Mouse (Mus musculus) intestine, embryonic 14.5 days (tissue): Measurements from ENCODE around the gene Ctdsp2. TPM values are rescaled to one million over a fixed set of nuclear protein-coding genes. Genes with fewer than 3 reads are reported as not detected.
A peak's percentile ranks its signal among the peaks of the same experiment; 100 is the strongest.

Experiments
- ATAC-seq: fragments of 200-750 bp; cut with Nextera tagmentation; replicated peaks from 2 replicates; pipeline ENCODE4 v1.8.0; 2017; ENCODE audit warnings: low read depth, moderate number of reproducible peaks, moderate TSS enrichment, moderate library complexity; ENCODE audit not compliant: low FRiP score, low TSS enrichment
- DNase-seq: peaks from one replicate; pipeline ENCODE4 v3.0.0-alpha.2; 2018; ENCODE audit warnings: low spot score
- H3K27ac ChIP-seq: fragments of 300-500 bp; sonication (generic); 2 replicates; pipeline ENCODE4 v1.5.1; 2014; ENCODE audit warnings: low read depth, mild to moderate bottlenecking, control low read depth
- H3K27me3 ChIP-seq: fragments of 300-500 bp; sonication (generic); replicated peaks from 2 replicates; pipeline ENCODE4 v1.6.1; 2014; ENCODE audit warnings: low read length, control low read depth; ENCODE audit not compliant: control insufficient read depth, insufficient read depth
- H3K36me3 ChIP-seq: fragments of 300-500 bp; sonication (generic); 2 replicates; pipeline ENCODE4 v1.6.1; 2014; ENCODE audit warnings: low read length, control low read depth; ENCODE audit not compliant: control insufficient read depth, insufficient read depth
- H3K4me1 ChIP-seq: fragments of 300-500 bp; sonication (generic); replicated peaks from 2 replicates; pipeline ENCODE4 v1.6.1; 2014; ENCODE audit warnings: low read length, control low read depth, mixed read lengths; ENCODE audit not compliant: control insufficient read depth, insufficient read depth
- H3K4me2 ChIP-seq: fragments of 300-500 bp; sonication (generic); 2 replicates; pipeline ENCODE4 v1.6.1; 2014; ENCODE audit warnings: low read length
- H3K4me3 ChIP-seq: fragments of 300-500 bp; sonication (generic); 2 replicates; pipeline ENCODE4 v1.5.1; 2014; ENCODE audit warnings: low read depth, low read length, control low read depth, mixed read lengths
- H3K9ac ChIP-seq: fragments of 300-500 bp; sonication (generic); 2 replicates; pipeline ENCODE4 v1.6.1; 2014; ENCODE audit warnings: mild to moderate bottlenecking, low read length
- H3K9me3 ChIP-seq: fragments of 300-500 bp; sonication (generic); 2 replicates; pipeline ENCODE4 v1.6.1; 2016; ENCODE audit warnings: low read length, control low read depth; ENCODE audit not compliant: control insufficient read depth
- WGBS: fragments of 180-500 bp; shearing (Covaris S2); extraction: QIAGEN DNeasy Blood & Tissue Kit; methylation state at CpG from one replicate; pipeline ENCODE4 v1.1.7; 2014; 5-methylcytosine and 5-hydroxymethylcytosine counted together
- microRNA counts: library from miRNA; unstranded; fragments of <30 nt; microRNA quantifications from one replicate; lab custom pipeline; 2016
- microRNA-seq: library from miRNA; unstranded; fragments of <30 nt; microRNA quantifications from one replicate; pipeline ENCODE4, GENCODE M21; 2016
- polyA plus RNA-seq: library from polyadenylated mRNA; unstranded; fragments of >200 nt; fragmentation: Nextera tagmentation; extraction: Ambion mirVana; gene quantifications from 2 replicates; pipeline ENCODE4 v1.2.1, GENCODE M21; 2014

Gene Ctdsp2
- polyA plus RNA-seq, 1 experiment from 2014 or later: 101 TPM

- H3K4me3 ChIP-seq: peak overlapping the region; percentile 16
- DNase-seq (no peak), ATAC-seq (no peak)
- WGBS: 5% methylated on average over 35 of the region's 35 CpGs
- no peak overlapping the region for H3K27ac ChIP-seq
- no peaks in the 10 kb centered on the region for H3K4me1 ChIP-seq
- H3K27me3 ChIP-seq: peaks cover 51% of the 10 kb centered on the region
- peak overlapping the region; percentile 31 for H3K4me2 ChIP-seq
- H3K9ac ChIP-seq: no peak overlapping the region
- H3K9me3 ChIP-seq: no peaks in the 10 kb centered on the region
- peaks cover 16% of the 10 kb centered on the region; the same call in 1 of the 2 replicates for H3K36me3 ChIP-seq
Observed at GRCm38 (mm10) chr10:127048608-127049394, 70.3 kb downstream of the Ctdsp2 start.

MicroRNAs encoded within 50 kb of the gene (microRNA counts, 519-probe panel; counts per million panel counts)
- microRNA mmu-miR-26a (lab: Ali Mortazavi, UCI): 3,505 counts per million, percentile 47 among the panel's probes with 10 or more counts
- not detected for microRNA mmu-miR-546 (lab: Ali Mortazavi, UCI)

Small RNA genes lying within 50 kb of the gene (microRNA-seq; reads per million reads assigned to microRNA genes)
- gene Mir26a-2 (71.3 reads per million, percentile 55 among the genes with 10 or more reads in this experiment), gene Mir546 (0.25 reads per million)

Other genes starting within 250 kb of the Ctdsp2 start
- gene Atp23, start 77.4 kb upstream of the Ctdsp2 start, polyA plus RNA-seq: 21.8 and 22.9 TPM in 2 replicates
- 0.22 TPM in 2 replicates for gene Avil, start 22.0 kb downstream of the Ctdsp2 start, polyA plus RNA-seq
- gene Tsfm, start 52.1 kb downstream of the Ctdsp2 start, polyA plus RNA-seq: 86.1 and 86.3 TPM in 2 replicates
- 60.8 and 65.2 TPM in 2 replicates for gene Mettl1, start 62.7 kb downstream of the Ctdsp2 start, polyA plus RNA-seq
- gene Eef1akmt3, start 62.8 kb downstream of the Ctdsp2 start, polyA plus RNA-seq: 0.31 and 0.50 TPM in 2 replicates
- 0.07 and 0.15 TPM in 2 replicates for gene Cyp27b1, start 69.5 kb downstream of the Ctdsp2 start, polyA plus RNA-seq
- gene March9, start 81.5 kb downstream of the Ctdsp2 start, polyA plus RNA-seq: 1.4 and 1.9 TPM in 2 replicates
- gene Cdk4, start 84.8 kb downstream of the Ctdsp2 start, polyA plus RNA-seq: 1,915 and 2,068 TPM in 2 replicates
- gene Tspan31, start 91.5 kb downstream of the Ctdsp2 start, polyA plus RNA-seq: 92.4 and 114 TPM in 2 replicates
- gene Agap2, start 96.6 kb downstream of the Ctdsp2 start, polyA plus RNA-seq: 0.23 and 0.26 TPM in 2 replicates
- gene Os9, start 142.4 kb downstream of the Ctdsp2 start, polyA plus RNA-seq: 47.6 and 51.6 TPM in 2 replicates
- 54.3 and 66.0 TPM in 2 replicates for gene B4galnt1, start 186.5 kb downstream of the Ctdsp2 start, polyA plus RNA-seq
- 0.93 and 1.3 TPM in 2 replicates for gene Slc26a10, start 201.9 kb downstream of the Ctdsp2 start, polyA plus RNA-seq
- 49.0 and 57.7 TPM in 2 replicates for gene Arhgef25, start 211.4 kb downstream of the Ctdsp2 start, polyA plus RNA-seq
- gene Dtx3, start 217.0 kb downstream of the Ctdsp2 start, polyA plus RNA-seq: 95.8 and 101 TPM in 2 replicates
- 24.2 and 25.9 TPM in 2 replicates for gene Pip4k2c, start 232.9 kb downstream of the Ctdsp2 start, polyA plus RNA-seq